Mouse (Mus musculus) embryonic facial prominence, embryonic 15.5 days (tissue): ENCODE measurements around the gene Olfr668. TPM values are rescaled to one million over a fixed set of nuclear protein-coding genes. Genes with fewer than 3 reads are reported as not detected.
"Not testable (repeated sequence)": the region's sequence is repeated elsewhere in the genome, so short reads cannot be mapped to it uniquely, and the experiment has no call there.

Experiments
- ATAC-seq: fragments of 200-750 bp; cut with Nextera tagmentation; 2 replicates; pipeline ENCODE4 v1.8.0; 2017; ENCODE audit warnings: low read depth, moderate TSS enrichment; ENCODE audit not compliant: insufficient number of reproducible peaks, low FRiP score, low TSS enrichment
- H3K27ac ChIP-seq: fragments of 300-500 bp; sonication (generic); replicated peaks from 2 replicates; pipeline ENCODE4 v1.5.1; 2015; ENCODE audit warnings: mild to moderate bottlenecking, inconsistent platforms
- H3K27me3 ChIP-seq: fragments of 300-500 bp; sonication (generic); 2 replicates; pipeline ENCODE4 v1.6.1; 2015; ENCODE audit warnings: inconsistent platforms
- H3K36me3 ChIP-seq: fragments of 300-500 bp; sonication (generic); 2 replicates; pipeline ENCODE4 v1.6.1; 2015; ENCODE audit warnings: mild to moderate bottlenecking, inconsistent platforms
- H3K4me1 ChIP-seq: fragments of 300-500 bp; sonication (generic); 2 replicates; pipeline ENCODE4 v1.6.1; 2015; ENCODE audit warnings: inconsistent platforms
- H3K4me2 ChIP-seq: fragments of 300-500 bp; sonication (generic); replicated peaks from 2 replicates; pipeline ENCODE4 v1.6.1; 2015; ENCODE audit warnings: mild to moderate bottlenecking, inconsistent platforms
- H3K4me3 ChIP-seq: fragments of 300-500 bp; sonication (generic); replicated peaks from 2 replicates; pipeline ENCODE4 v1.5.1; 2015; ENCODE audit warnings: mild to moderate bottlenecking, inconsistent platforms
- H3K9ac ChIP-seq: fragments of 300-500 bp; sonication (generic); 2 replicates; pipeline ENCODE4 v1.6.1; 2015; ENCODE audit warnings: inconsistent platforms
- H3K9me3 ChIP-seq: fragments of 300-500 bp; sonication (generic); replicated peaks from 2 replicates; pipeline ENCODE4 v1.6.1; 2016; ENCODE audit warnings: inconsistent platforms
- WGBS: fragments of 180-500 bp; shearing (Covaris S2); methylation state at CpG from one replicate; pipeline ENCODE4 v1.1.7; 2015; 5-methylcytosine and 5-hydroxymethylcytosine counted together
- polyA plus RNA-seq: library from polyadenylated mRNA; unstranded; fragments of >200 nt; fragmentation: Nextera tagmentation; extraction: Ambion mirVana; gene quantifications from 2 replicates; pipeline ENCODE4 v1.2.1, GENCODE M21; 2015

Olfr668 gene
- not detected in 2 replicates for polyA plus RNA-seq

DNA sequence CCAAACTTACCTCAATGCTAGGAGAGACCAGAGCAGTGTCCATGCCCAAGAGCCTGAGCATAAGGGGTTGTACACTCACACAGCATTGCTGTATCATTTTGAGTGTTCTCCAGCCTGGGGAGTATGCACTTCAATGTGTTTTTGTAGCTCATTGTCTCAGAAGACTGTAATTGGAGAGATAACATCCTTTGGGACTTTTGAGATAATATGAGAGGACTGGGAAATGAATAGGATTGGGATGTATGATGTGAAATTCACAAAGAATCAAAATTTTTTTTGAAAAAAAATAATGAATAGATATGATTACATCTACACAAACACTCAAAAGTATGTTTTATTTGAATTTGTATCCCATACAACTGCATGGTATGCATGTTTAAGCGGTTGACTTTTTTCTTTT is at the start of gene Olfr668:
Gene Olfr668, minus strand, starts transcription at position 101 of the 400 bp plus-strand sequence.
- ATAC-seq, result no peak
- no peaks in the 10 kb centered on the region for H3K9me3 ChIP-seq
- no peak within 1 kb of the TSS for H3K27ac ChIP-seq
- no peaks in the 10 kb centered on the region for H3K36me3 ChIP-seq
- H3K4me2 ChIP-seq, result no peak within 1 kb of the TSS
- H3K9ac ChIP-seq, result no peak within 1 kb of the TSS
- no peak within 1 kb of the TSS for H3K4me3 ChIP-seq
- 78% methylated on average over 1 of the region's 1 CpGs for WGBS
- H3K27me3 ChIP-seq, result no peaks in the 10 kb centered on the region
- no peaks in the 10 kb centered on the region for H3K4me1 ChIP-seq

DNA sequence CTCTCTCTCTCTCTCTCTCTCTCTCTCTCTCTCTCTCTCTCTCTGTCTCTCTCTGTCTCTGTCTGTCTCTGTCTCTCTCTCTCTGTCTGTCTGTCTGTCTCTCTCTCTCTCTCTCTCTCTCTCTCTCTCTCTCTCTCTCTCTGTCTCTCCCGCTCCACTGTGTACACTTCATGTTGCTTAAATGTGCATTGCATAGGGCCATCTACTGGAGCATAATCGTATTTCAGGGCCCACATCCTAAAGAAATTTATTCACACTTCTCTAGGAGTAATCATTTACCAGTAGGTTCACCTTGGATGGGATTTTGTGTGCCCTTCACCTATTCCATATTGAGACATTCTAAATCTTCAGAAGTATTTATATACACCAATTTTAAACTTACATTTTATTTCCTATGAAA is 44.6 kb upstream of the Olfr668 start:
- H3K27ac ChIP-seq, H3K9me3 ChIP-seq, H3K9ac ChIP-seq, H3K36me3 ChIP-seq, ATAC-seq, H3K4me3 ChIP-seq, H3K4me2 ChIP-seq, H3K4me1 ChIP-seq, H3K27me3 ChIP-seq: not testable (repeated sequence)
- WGBS, result 73% methylated on average over 2 of the region's 2 CpGs

DNA sequence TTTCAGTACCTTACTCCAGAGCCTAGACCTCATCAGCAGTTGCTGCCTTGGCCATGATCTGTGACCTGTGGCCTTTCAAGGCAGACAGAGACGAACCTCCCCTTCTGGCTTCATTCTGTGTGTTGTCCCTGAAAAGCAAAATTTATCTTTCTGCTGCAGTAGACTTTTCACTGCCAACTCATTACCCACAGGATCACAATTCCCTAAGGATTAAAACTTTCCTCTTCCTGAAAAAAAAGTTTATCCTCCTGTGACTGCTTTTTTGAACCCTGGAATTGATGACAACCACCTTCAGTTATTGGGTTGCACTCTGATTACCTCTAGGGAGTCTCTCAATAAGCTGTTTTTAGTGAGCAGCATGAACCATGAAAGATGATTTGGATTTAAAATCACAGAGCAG is 34.7 kb upstream of the Olfr668 start, which contains the start of gene Olfr670:
Gene Olfr670, minus strand, starts transcription at position 101 of the 400 bp plus-strand sequence.
- Histone ChIP-seq H3K27ac (no peak within 1 kb of the TSS), H3K9me3 (no peaks in the 10 kb centered on the region), H3K36me3 (no peaks in the 10 kb centered on the region), H3K27me3 (no peaks in the 10 kb centered on the region), H3K4me1 (no peaks in the 10 kb centered on the region), H3K4me2 (no peak within 1 kb of the TSS), H3K4me3 (no peak within 1 kb of the TSS), H3K9ac (no peak within 1 kb of the TSS)
- ATAC-seq, result no peak
- WGBS, result 48% methylated on average over 1 of the region's 1 CpGs

DNA sequence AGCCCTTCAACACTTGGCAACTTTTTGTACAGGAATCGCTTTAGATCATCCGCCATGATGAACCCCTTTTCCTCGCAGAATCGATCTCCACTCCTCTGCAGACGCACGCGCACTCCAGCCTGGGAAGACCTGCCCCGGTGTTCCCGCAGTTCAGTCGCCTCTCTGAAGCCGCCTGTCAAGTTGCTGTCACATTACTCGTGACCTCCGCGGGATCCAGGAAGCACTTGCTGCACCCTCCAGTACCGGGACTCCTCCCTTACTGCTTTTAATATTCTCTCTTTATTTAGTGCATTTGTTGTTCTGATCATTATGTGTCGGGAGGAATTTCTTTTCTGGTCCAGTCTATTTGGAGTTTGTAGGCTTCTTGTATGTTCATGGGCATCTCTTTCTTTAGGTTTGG is 22.4 kb upstream of the Olfr668 start:
- H3K27ac ChIP-seq, H3K9me3 ChIP-seq, H3K9ac ChIP-seq, H3K4me2 ChIP-seq, H3K36me3 ChIP-seq, H3K4me3 ChIP-seq, H3K4me1 ChIP-seq, ATAC-seq, H3K27me3 ChIP-seq: not testable (repeated sequence)
- 91% methylated on average over 16 of the region's 16 CpGs for WGBS

DNA sequence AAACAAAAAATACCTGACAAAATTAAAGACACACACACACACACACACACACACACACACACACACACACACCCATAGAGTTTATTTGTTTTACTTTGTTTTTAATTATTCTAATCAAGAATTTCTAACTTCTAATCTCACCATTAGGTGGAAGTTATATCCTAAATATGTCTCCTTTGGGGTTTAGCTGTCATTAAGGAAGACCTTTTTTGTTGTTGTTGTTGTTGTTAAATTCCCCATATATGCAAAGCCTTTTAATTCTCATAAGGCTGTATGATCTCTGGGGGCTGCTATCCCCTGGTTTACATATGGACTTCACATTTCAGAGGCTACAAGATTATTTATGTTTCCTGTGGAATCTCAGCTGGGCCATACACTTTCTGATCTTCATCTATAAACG is 6.1 kb upstream of the Olfr668 start, which contains the start of gene Olfr669:
Gene Olfr669, plus strand, starts transcription at position 301 of the 400 bp plus-strand sequence.
- no peak within 1 kb of the TSS for H3K4me3 ChIP-seq
- WGBS, result 90% methylated on average over 1 of the region's 1 CpGs
- no peak for ATAC-seq

DNA sequence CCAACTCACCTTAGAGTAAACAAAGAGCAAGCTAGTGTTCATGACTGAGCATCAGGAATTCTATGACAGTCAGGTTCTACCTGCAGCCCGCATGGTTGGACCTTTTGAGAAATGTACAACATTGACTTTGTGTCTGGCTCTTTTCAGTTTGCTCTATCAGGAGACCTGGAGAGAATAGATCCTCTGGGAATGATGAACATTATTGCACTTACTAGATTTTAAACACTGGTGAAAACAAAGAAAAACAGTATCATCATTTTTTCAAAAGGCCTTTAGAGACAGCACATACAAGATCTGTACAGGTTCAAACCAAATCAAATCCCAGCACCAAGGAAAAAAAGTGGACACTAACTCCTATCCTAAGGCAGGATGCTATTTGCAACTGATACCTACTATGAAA is 6.5 kb downstream of the Olfr668 start, which contains the start of gene Olfr667:
Gene Olfr667, minus strand, starts transcription at position 101 of the 400 bp plus-strand sequence.
- no peak within 1 kb of the TSS for H3K9ac ChIP-seq
- no peak within 1 kb of the TSS for H3K27ac ChIP-seq
- H3K4me2 ChIP-seq, result no peak within 1 kb of the TSS
- H3K27me3 ChIP-seq, result no peaks in the 10 kb centered on the region
- no peak within 1 kb of the TSS for H3K4me3 ChIP-seq
- no peaks in the 10 kb centered on the region for H3K9me3 ChIP-seq
- WGBS, result 88% methylated on average over 1 of the region's 1 CpGs
- no peaks in the 10 kb centered on the region for H3K36me3 ChIP-seq
- H3K4me1 ChIP-seq, result no peaks in the 10 kb centered on the region
- ATAC-seq, result no peak

More for the DNA sequence above, 6.1 kb upstream of the Olfr668 start, which contains the start of gene Olfr669:
- H3K9me3 ChIP-seq, result no peaks in the 10 kb centered on the region
- no peaks in the 10 kb centered on the region for H3K27me3 ChIP-seq
- H3K36me3 ChIP-seq, result no peaks in the 10 kb centered on the region
- no peak within 1 kb of the TSS for H3K4me2 ChIP-seq
- H3K4me1 ChIP-seq, result no peaks in the 10 kb centered on the region
- no peak within 1 kb of the TSS for H3K9ac ChIP-seq
- no peak within 1 kb of the TSS for H3K27ac ChIP-seq

DNA sequence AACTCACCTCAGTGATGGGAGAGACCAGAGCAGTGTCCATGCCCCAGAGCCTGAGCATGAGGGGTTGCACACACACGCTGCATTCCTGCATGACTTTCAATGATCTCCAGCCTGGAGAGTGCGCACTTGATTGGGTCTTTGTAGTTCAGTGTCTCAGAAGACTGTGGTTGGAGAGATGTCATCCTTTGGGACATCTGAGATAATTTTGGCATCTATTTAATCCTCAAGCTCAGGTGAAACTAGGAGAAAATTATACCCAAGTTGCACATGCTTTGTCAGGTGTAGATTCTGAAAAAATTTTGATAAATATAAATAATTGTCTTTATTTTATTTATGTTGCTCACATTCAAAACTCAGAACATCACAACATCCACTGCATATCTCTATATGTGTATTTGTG is 32.0 kb downstream of the Olfr668 start, which contains the start of gene Olfr666:
Gene Olfr666, minus strand, starts transcription at position 101 of the 400 bp plus-strand sequence.
- H3K4me2 ChIP-seq, result no peak within 1 kb of the TSS
- no peak for ATAC-seq
- H3K4me3 ChIP-seq, result no peak within 1 kb of the TSS
- WGBS, result 81% methylated on average over 2 of the region's 2 CpGs
- H3K27me3 ChIP-seq, result no peaks in the 10 kb centered on the region
- H3K36me3 ChIP-seq, result no peaks in the 10 kb centered on the region
- H3K9ac ChIP-seq, result no peak within 1 kb of the TSS
- H3K27ac ChIP-seq, result no peak within 1 kb of the TSS
- H3K9me3 ChIP-seq, result no peaks in the 10 kb centered on the region
- H3K4me1 ChIP-seq, result no peaks in the 10 kb centered on the region

DNA sequence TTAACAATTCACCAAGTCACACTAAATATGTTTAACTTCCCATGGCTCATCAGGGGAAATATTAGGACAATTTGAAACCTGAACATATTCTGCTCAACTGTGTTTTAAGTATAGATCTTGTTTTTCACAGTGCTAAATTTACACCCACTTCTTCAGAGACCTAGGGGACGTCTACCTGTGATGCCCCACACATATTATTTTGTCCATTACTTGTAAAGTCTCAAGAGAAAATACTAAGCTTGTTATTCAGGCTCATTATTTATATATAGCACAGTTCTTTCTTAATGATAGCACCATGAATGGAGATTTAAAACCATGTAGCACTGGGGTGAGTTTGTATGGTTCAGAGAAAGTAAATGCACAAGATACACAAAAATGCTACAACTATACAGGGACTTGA is 50.1 kb downstream of the Olfr668 start, which contains the start of gene Olfr665:
Gene Olfr665, plus strand, starts transcription at position 301 of the 400 bp plus-strand sequence.
- no peaks in the 10 kb centered on the region for H3K9me3 ChIP-seq
- no peaks in the 10 kb centered on the region for H3K36me3 ChIP-seq
- no peak within 1 kb of the TSS for H3K27ac ChIP-seq
- no peaks in the 10 kb centered on the region for H3K27me3 ChIP-seq
- H3K4me2 ChIP-seq, result no peak within 1 kb of the TSS
- H3K9ac ChIP-seq, result no peak within 1 kb of the TSS
- no peak for ATAC-seq
- no peak within 1 kb of the TSS for H3K4me3 ChIP-seq
- 23% methylated on average over 1 of the region's 1 CpGs for WGBS
- H3K4me1 ChIP-seq, result no peaks in the 10 kb centered on the region

Other genes with a start within 250 kb of the Olfr668 start
- gene Olfr661, start 241.6 kb downstream of the Olfr668 start, polyA plus RNA-seq, result 0.11 and 0.12 TPM in 2 replicates
- not detected in 2 replicates for gene Usp17le, start 150.6 kb downstream of the Olfr668 start, polyA plus RNA-seq
- gene Usp17lb, start 85.5 kb downstream of the Olfr668 start, polyA plus RNA-seq, result not detected in 2 replicates
- 0.12 TPM in 1 of 2 replicates, not detected in the other for gene Usp17la, start 71.0 kb downstream of the Olfr668 start, polyA plus RNA-seq
- gene Olfr665, start 50.0 kb downstream of the Olfr668 start, polyA plus RNA-seq, result 0.20 TPM in 1 of 2 replicates, not detected in the other
- 0.22 and 0.89 TPM in 2 replicates for gene Olfr666, start 32.1 kb downstream of the Olfr668 start, polyA plus RNA-seq
- not detected in 2 replicates for gene Olfr667, start 6.6 kb downstream of the Olfr668 start, polyA plus RNA-seq
- gene Olfr669, start 6.2 kb upstream of the Olfr668 start, polyA plus RNA-seq, result 0.23 and 0.50 TPM in 2 replicates
- gene Olfr670, start 34.6 kb upstream of the Olfr668 start, polyA plus RNA-seq, result not detected in 2 replicates
- gene Olfr671, start 51.1 kb upstream of the Olfr668 start, polyA plus RNA-seq, result 0.08 and 0.22 TPM in 2 replicates
- gene Olfr672, start 74.0 kb upstream of the Olfr668 start, polyA plus RNA-seq, result 0.51 and 1.5 TPM in 2 replicates
- gene Olfr675, start 100.4 kb upstream of the Olfr668 start, polyA plus RNA-seq, result not detected in 2 replicates
- not detected in 2 replicates for gene Olfr676, start 104.6 kb upstream of the Olfr668 start, polyA plus RNA-seq
- gene Olfr677, start 123.3 kb upstream of the Olfr668 start, polyA plus RNA-seq, result 0.47 TPM in 1 of 2 replicates, not detected in the other
- not detected in 2 replicates for gene Olfr678, start 136.4 kb upstream of the Olfr668 start, polyA plus RNA-seq
- 0.04 and 0.21 TPM in 2 replicates for gene Olfr679, start 153.1 kb upstream of the Olfr668 start, polyA plus RNA-seq
- gene Olfr680-ps1, start 164.8 kb upstream of the Olfr668 start, polyA plus RNA-seq, result not detected in 2 replicates
- gene Olfr681, start 188.8 kb upstream of the Olfr668 start, polyA plus RNA-seq, result 0.11 and 0.71 TPM in 2 replicates
- 0.61 TPM in 1 of 2 replicates, not detected in the other for gene Olfr683, start 219.0 kb upstream of the Olfr668 start, polyA plus RNA-seq
- gene Olfr684, start 235.6 kb upstream of the Olfr668 start, polyA plus RNA-seq, result not detected in 2 replicates